Mouse (Mus musculus) MEL (cell line): ENCODE results near the gene Tet3. TPM values are rescaled to one million over a fixed set of nuclear protein-coding genes. Genes with fewer than 3 reads are reported as not detected.

Experiments
- DNase-seq: peaks from one replicate; pipeline ENCODE4 v3.0.0; 2011; ENCODE audit warnings: low read depth, low spot score
- H3K27ac ChIP-seq: 2 replicates; pipeline ENCODE4 v1.5.1; 2012; ENCODE audit warnings: low read depth, mild to moderate bottlenecking, control low read depth, low read length, moderate library complexity; ENCODE audit not compliant: control insufficient read depth
- H3K27me3 ChIP-seq, 2 experiments: fragments of 150-350 bp in 1 of 2; sonication (generic) in 1 of 2; 2 replicates each; pipeline ENCODE4 v1.6.1; 2012; ENCODE audit warnings: low read length in 2 of 2, mild to moderate bottlenecking in 2 of 2, improper control_type of control experiment in 1 of 2, moderate library complexity in 1 of 2; ENCODE audit not compliant: insufficient read depth in 2 of 2, control insufficient read depth in 1 of 2
- H3K36me3 ChIP-seq, 2 experiments: 2 replicates each; pipeline ENCODE4 v1.6.1; 2012 to 2014; ENCODE audit warnings: low read length in 2 of 2, improper control_type of control experiment in 1 of 2, inconsistent platforms in 1 of 2, mild to moderate bottlenecking in 1 of 2; ENCODE audit not compliant: insufficient read depth in 2 of 2, control insufficient read depth in 1 of 2
- H3K4me1 ChIP-seq, 2 experiments: fragments of 150-350 bp in 1 of 2; sonication (generic) in 1 of 2; 2 replicates each; pipeline ENCODE4 v1.6.1; 2012; ENCODE audit warnings: low read length in 2 of 2, improper control_type of control experiment in 1 of 2, mild to moderate bottlenecking in 1 of 2; ENCODE audit not compliant: insufficient read depth in 2 of 2, control insufficient read depth in 1 of 2
- H3K4me3 ChIP-seq, 2 experiments: fragments of 150-350 bp in 1 of 2; sonication (generic) in 1 of 2; 2 replicates each; pipeline ENCODE4 v1.5.1; 2012; ENCODE audit warnings: low read depth in 2 of 2, low read length in 2 of 2, mild to moderate bottlenecking in 2 of 2, moderate library complexity in 2 of 2, control low read depth in 1 of 2, improper control_type of control experiment in 1 of 2; ENCODE audit not compliant: control insufficient read depth in 1 of 2, insufficient read depth in 1 of 2
- H3K79me2 ChIP-seq: 2 replicates; pipeline ENCODE4 v1.6.1; 2012; ENCODE audit warnings: mild to moderate bottlenecking, low read length, moderate library complexity; ENCODE audit not compliant: control insufficient read depth, poor library complexity, insufficient read depth
- H3K9ac ChIP-seq: 2 replicates; pipeline ENCODE4 v1.6.1; 2012; ENCODE audit warnings: low read depth, mild to moderate bottlenecking, control low read depth, low read length, moderate library complexity; ENCODE audit not compliant: control insufficient read depth, poor library complexity, severe bottlenecking
- H3K9me3 ChIP-seq: fragments of 150-350 bp; sonication (generic); replicated peaks from 2 replicates; pipeline ENCODE4 v1.6.1; 2012; ENCODE audit warnings: mild to moderate bottlenecking, low read length, improper control_type of control experiment, moderate library complexity; ENCODE audit not compliant: insufficient read depth
- CHD2 ChIP-seq: IDR thresholded peaks from 2 replicates; pipeline ENCODE4 v1.6.1; 2011; ENCODE audit warnings: low read length, improper control_type of control experiment
- E2F4 ChIP-seq: IDR thresholded peaks from 2 replicates; pipeline ENCODE4 v1.6.1; 2011; ENCODE audit warnings: low read depth, low read length, improper control_type of control experiment, borderline replicate concordance
- ELF1 ChIP-seq: IDR thresholded peaks from 2 replicates; pipeline ENCODE4 v1.6.1; 2014; ENCODE audit warnings: low read depth, mild to moderate bottlenecking, inconsistent platforms, low read length, improper control_type of control experiment, moderate library complexity
- GATA1 ChIP-seq: IDR thresholded peaks from 2 replicates; pipeline ENCODE4 v1.6.1; 2011; ENCODE audit warnings: low read depth, low read length, improper control_type of control experiment
- HCFC1 ChIP-seq: IDR thresholded peaks from 2 replicates; pipeline ENCODE4 v1.6.1; 2012; ENCODE audit warnings: low read depth, mild to moderate bottlenecking, inconsistent platforms, low read length, improper control_type of control experiment, moderate library complexity
- MAFK ChIP-seq: IDR thresholded peaks from 2 replicates; pipeline ENCODE4 v1.6.1; 2011; ENCODE audit warnings: low read depth, mild to moderate bottlenecking, low read length, improper control_type of control experiment, borderline replicate concordance
- MXI1 ChIP-seq: IDR thresholded peaks from 2 replicates; pipeline ENCODE4 v1.6.1; 2011; ENCODE audit warnings: mild to moderate bottlenecking, low read depth, low read length, improper control_type of control experiment
- NELFE ChIP-seq: IDR thresholded peaks from 2 replicates; pipeline ENCODE4 v1.6.1; 2011; ENCODE audit warnings: low read depth, low read length, improper control_type of control experiment
- NRF1 ChIP-seq: IDR thresholded peaks from 2 replicates; pipeline ENCODE4 v1.6.1; 2014; ENCODE audit warnings: low read depth, mild to moderate bottlenecking, inconsistent platforms, low read length, improper control_type of control experiment, moderate library complexity; ENCODE audit not compliant: poor library complexity, insufficient read depth, severe bottlenecking
- POLR2A ChIP-seq, 2 experiments: IDR thresholded peaks; 2 replicates each; pipeline ENCODE4 v1.6.1; 2011 to 2012; ENCODE audit warnings: low read length in 2 of 2, mild to moderate bottlenecking in 2 of 2, control low read depth in 1 of 2, improper control_type of control experiment in 1 of 2, low read depth in 1 of 2, moderate library complexity in 1 of 2; ENCODE audit not compliant: control insufficient read depth in 1 of 2, insufficient read depth in 1 of 2, poor library complexity in 1 of 2
- SIN3A ChIP-seq: IDR thresholded peaks from 2 replicates; pipeline ENCODE4 v1.6.1; 2012; ENCODE audit warnings: low read length, improper control_type of control experiment, inconsistent platforms
- TAL1 ChIP-seq: IDR thresholded peaks from 2 replicates; pipeline ENCODE4 v1.6.1; 2012; ENCODE audit warnings: mild to moderate bottlenecking, inconsistent platforms, low read length, moderate library complexity, mixed read lengths
- TCF12 ChIP-seq: IDR thresholded peaks from 2 replicates; pipeline ENCODE4 v1.6.1; 2014; ENCODE audit warnings: low read depth, mild to moderate bottlenecking, inconsistent platforms, low read length, improper control_type of control experiment, moderate library complexity
- UBTF ChIP-seq: IDR thresholded peaks from 2 replicates; pipeline ENCODE4 v1.6.1; 2012; ENCODE audit warnings: low read depth, mild to moderate bottlenecking, inconsistent platforms, low read length, improper control_type of control experiment, moderate library complexity, borderline replicate concordance; ENCODE audit not compliant: insufficient read depth
- USF2 ChIP-seq, 2 experiments: IDR thresholded peaks; 2 replicates each; pipeline ENCODE4 v1.6.1; 2011 to 2012; ENCODE audit warnings: improper control_type of control experiment in 2 of 2, low read length in 2 of 2, borderline replicate concordance in 1 of 2, inconsistent platforms in 1 of 2, low read depth in 1 of 2, mild to moderate bottlenecking in 1 of 2; ENCODE audit not compliant: insufficient read depth in 1 of 2
- polyA plus RNA-seq, 2 experiments: library from polyadenylated mRNA; stranded (reverse) in 1 of 2; unstranded in 1 of 2; fragments of >175 nt in 1 of 2; fragments of >200 nt in 1 of 2; gene quantifications; 2 replicates each; pipeline versions ENCODE4 v1.2.1 to v1.2.4; 2012; ENCODE audit warnings: low replicate concordance in 2 of 2, low read depth in 1 of 2; ENCODE audit not compliant: insufficient read length in 2 of 2, insufficient read depth in 1 of 2, missing spikeins in 1 of 2
- total RNA-seq: library from RNA; depleted of rRNA; stranded (reverse); fragments of 300-350 nt; gene quantifications from 2 replicates; pipeline ENCODE4 v1.2.3, GENCODE M21; 2012

Tet3 gene
- total and polyA plus RNA-seq, 3 experiments: 11.6 to 35.3 (median 22.9) TPM

GRCm38 (mm10) chr6:83496009-83496752 lies 37.3 kb upstream of the Tet3 start:
- no peak overlapping the region for H3K4me3 ChIP-seq
- H3K27ac ChIP-seq: no peak overlapping the region
- H3K4me1 ChIP-seq: no peaks in the 10 kb centered on the region
- no peaks in the 10 kb centered on the region for H3K27me3 ChIP-seq
- DNase-seq: no peak
- no peaks in the 10 kb centered on the region for H3K9me3 ChIP-seq
- no peaks in the 10 kb centered on the region; a peak in 1 of 4 replicates for H3K36me3 ChIP-seq
- no peak overlapping the region for H3K9ac ChIP-seq
- TF ChIP-seq E2F4 (no peak), POLR2A (IDR thresholded peaks at IDR 0.05; ENCODE audit: control insufficient read depth in 1 of 2, insufficient read depth in 1 of 2, low read depth in 1 of 2, low read length in 2 of 2, poor library complexity in 1 of 2) (no peak), NELFE (no peak), SIN3A (no peak), MXI1 (no peak), USF2 (IDR thresholded peaks at IDR 0.05; ENCODE audit: borderline replicate concordance in 1 of 2, insufficient read depth in 1 of 2, low read depth in 1 of 2, low read length in 2 of 2) (no peak), NRF1 (no peak), TAL1 (no peak), MAFK (no peak), TCF12 (no peak), ELF1 (no peak)
- TF ChIP-seq, all 39 proteins: peak for 0
- H3K79me2 ChIP-seq: no peaks in the 10 kb centered on the region

- no peak for DNase-seq
- Histone ChIP-seq H3K36me3 (peaks cover 0 to 2% of the 10 kb centered on the region in 2 experiments; a peak in 3 of 4 replicates), H3K9ac (no peak overlapping the region), H3K4me3 (no peak overlapping the region), H3K27me3 (no peaks in the 10 kb centered on the region), H3K27ac (no peak overlapping the region), H3K9me3 (no peaks in the 10 kb centered on the region), H3K79me2 (no peaks in the 10 kb centered on the region; the same call in 1 of the 2 replicates), H3K4me1 (no peaks in the 10 kb centered on the region; a peak in 1 of 4 replicates)
- TF ChIP-seq UBTF (no peak), ELF1 (no peak), MXI1 (no peak), CHD2 (no peak), HCFC1 (no peak), MAFK (no peak), GATA1 (0 out of 2 replicates have a peak, but pooled peaks have one; percentile 23)
Measured at GRCm38 (mm10) chr6:83490622-83491021, 31.7 kb upstream of the Tet3 start.
